Mouse (Mus musculus): ENCODE measurements around the gene A930009A15Rik. TPM values are rescaled to one million over a fixed set of nuclear protein-coding genes. Genes with fewer than 3 reads are reported as not detected.

The A930009A15Rik gene
- polyA plus RNA-seq (2015; fragmentation: Nextera tagmentation; extraction: Ambion mirVana) = not detected in 2 replicates

GRCm38 (mm10) chr10:115569712-115570491, at the start of gene A930009A15Rik:
A930009A15Rik (plus strand) TSS chr10:115569986.
- no peak within 1 kb of the TSS for H3K4me3 ChIP-seq
- no peak within 1 kb of the TSS for H3K9ac ChIP-seq
- H3K27me3 ChIP-seq = no peaks in the 10 kb centered on the region
- H3K36me3 ChIP-seq = no peaks in the 10 kb centered on the region
- WGBS = 76% methylated on average over 15 of the region's 15 CpGs
- no peak within 1 kb of the TSS for H3K4me2 ChIP-seq
- no peaks in the 10 kb centered on the region for H3K4me1 ChIP-seq
- ATAC-seq (ENCODE audit: insufficient number of reproducible peaks, insufficient read depth, low FRiP score, low TSS enrichment, low read depth) = no peak
- no peak within 1 kb of the TSS for H3K27ac ChIP-seq
- 0 out of 2 replicates have a peak, but pooled peaks cover 3% of the 10 kb centered on the region for H3K9me3 ChIP-seq

- no peak overlapping the region for H3K9ac ChIP-seq
- peak overlapping the region; percentile 57 for H3K27ac ChIP-seq
- no peaks in the 10 kb centered on the region for H3K27me3 ChIP-seq
- ATAC-seq (ENCODE audit: insufficient number of reproducible peaks, insufficient read depth, low FRiP score, low TSS enrichment, low read depth) = no peak
- 0 out of 2 replicates have a peak overlapping the region, but pooled peaks have one; percentile 7 for H3K4me3 ChIP-seq
- H3K36me3 ChIP-seq = no peaks in the 10 kb centered on the region
- peaks cover 29% of the 10 kb centered on the region for H3K4me1 ChIP-seq
- peak overlapping the region; percentile 50 for H3K4me2 ChIP-seq
- no peaks in the 10 kb centered on the region for H3K9me3 ChIP-seq
- WGBS = 24% methylated on average over 17 of the region's 17 CpGs
Observed at GRCm38 (mm10) chr10:115520200-115521080, 49.3 kb upstream of the A930009A15Rik start.

GRCm38 (mm10) chr10:115521081-115521451, 48.7 kb upstream of the A930009A15Rik start:
- no peak for ATAC-seq (ENCODE audit: insufficient number of reproducible peaks, insufficient read depth, low FRiP score, low TSS enrichment, low read depth)
- peaks cover 24% of the 10 kb centered on the region for H3K4me1 ChIP-seq
- no peaks in the 10 kb centered on the region for H3K36me3 ChIP-seq
- H3K4me2 ChIP-seq = peak overlapping the region; percentile 50; the same call in 1 of the 2 replicates
- WGBS = 14% methylated on average over 4 of the region's 4 CpGs
- no peak overlapping the region for H3K9ac ChIP-seq
- no peaks in the 10 kb centered on the region for H3K9me3 ChIP-seq
- no peaks in the 10 kb centered on the region for H3K27me3 ChIP-seq
- H3K27ac ChIP-seq = peak overlapping the region; percentile 57
- no peak overlapping the region for H3K4me3 ChIP-seq

- Histone ChIP-seq H3K4me2 (no peak overlapping the region), H3K9ac (no peak overlapping the region), H3K36me3 (no peaks in the 10 kb centered on the region), H3K27ac (no peak overlapping the region), H3K4me3 (no peak overlapping the region), H3K9me3 (no peaks in the 10 kb centered on the region), H3K4me1 (no peaks in the 10 kb centered on the region), H3K27me3 (no peaks in the 10 kb centered on the region)
- 51% methylated on average over 4 of the region's 4 CpGs for WGBS
- ATAC-seq (ENCODE audit: insufficient number of reproducible peaks, insufficient read depth, low FRiP score, low TSS enrichment, low read depth) = no peak
Observed at GRCm38 (mm10) chr10:115528892-115529291, 40.9 kb upstream of the A930009A15Rik start.

- no peaks in the 10 kb centered on the region for H3K4me1 ChIP-seq
- WGBS = 85% methylated on average over 12 of the region's 12 CpGs
- H3K4me3 ChIP-seq = no peak overlapping the region
- H3K27me3 ChIP-seq = no peaks in the 10 kb centered on the region
- H3K9ac ChIP-seq = no peak overlapping the region
- no peak overlapping the region for H3K4me2 ChIP-seq
- ATAC-seq (ENCODE audit: insufficient number of reproducible peaks, insufficient read depth, low FRiP score, low TSS enrichment, low read depth) = no peak
- no peak overlapping the region for H3K27ac ChIP-seq
- H3K36me3 ChIP-seq = no peaks in the 10 kb centered on the region
- H3K9me3 ChIP-seq = no peaks in the 10 kb centered on the region
Observed at GRCm38 (mm10) chr10:115529768-115530167, 40.0 kb upstream of the A930009A15Rik start.

GRCm38 (mm10) chr10:115530746-115531145, 39.0 kb upstream of the A930009A15Rik start:
- no peak; the same call in 1 of the 2 replicates for ATAC-seq (ENCODE audit: insufficient number of reproducible peaks, insufficient read depth, low FRiP score, low TSS enrichment, low read depth)
- Histone ChIP-seq H3K27me3 (no peaks in the 10 kb centered on the region), H3K36me3 (no peaks in the 10 kb centered on the region), H3K4me2 (no peak overlapping the region), H3K9me3 (no peaks in the 10 kb centered on the region), H3K27ac (no peak overlapping the region), H3K4me1 (no peaks in the 10 kb centered on the region), H3K9ac (no peak overlapping the region), H3K4me3 (no peak overlapping the region)
- WGBS = 72% methylated on average over 2 of the region's 2 CpGs

GRCm38 (mm10) chr10:115542917-115543316, 26.9 kb upstream of the A930009A15Rik start:
- H3K4me1 ChIP-seq = no peaks in the 10 kb centered on the region
- H3K4me2 ChIP-seq = no peak overlapping the region
- H3K4me3 ChIP-seq = no peak overlapping the region
- no peak overlapping the region for H3K9ac ChIP-seq
- H3K9me3 ChIP-seq = peaks cover 3% of the 10 kb centered on the region; the same call in 1 of the 2 replicates
- ATAC-seq (ENCODE audit: insufficient number of reproducible peaks, insufficient read depth, low FRiP score, low TSS enrichment, low read depth) = no peak
- H3K36me3 ChIP-seq = no peaks in the 10 kb centered on the region
- WGBS = 78% methylated on average over 6 of the region's 6 CpGs
- H3K27me3 ChIP-seq = no peaks in the 10 kb centered on the region
- no peak overlapping the region for H3K27ac ChIP-seq

- WGBS = 62% methylated on average over 7 of the region's 7 CpGs
- ATAC-seq (ENCODE audit: insufficient number of reproducible peaks, insufficient read depth, low FRiP score, low TSS enrichment, low read depth) = no peak
- Histone ChIP-seq H3K36me3 (no peaks in the 10 kb centered on the region), H3K27ac (no peak overlapping the region), H3K9ac (no peak overlapping the region), H3K4me3 (no peak overlapping the region), H3K27me3 (no peaks in the 10 kb centered on the region), H3K9me3 (no peaks in the 10 kb centered on the region), H3K4me2 (no peak overlapping the region), H3K4me1 (peaks cover 7% of the 10 kb centered on the region; the same call in 1 of the 2 replicates)
Observed at GRCm38 (mm10) chr10:115550253-115550652, 19.5 kb upstream of the A930009A15Rik start.

- no peak overlapping the region for H3K27ac ChIP-seq
- H3K9ac ChIP-seq = no peak overlapping the region
- WGBS = 80% methylated on average over 3 of the region's 3 CpGs
- H3K9me3 ChIP-seq = no peaks in the 10 kb centered on the region
- H3K4me3 ChIP-seq = no peak overlapping the region
- no peaks in the 10 kb centered on the region for H3K36me3 ChIP-seq
- no peak for ATAC-seq (ENCODE audit: insufficient number of reproducible peaks, insufficient read depth, low FRiP score, low TSS enrichment, low read depth)
- H3K4me1 ChIP-seq = peaks cover 7% of the 10 kb centered on the region; the same call in 1 of the 2 replicates
- H3K27me3 ChIP-seq = no peaks in the 10 kb centered on the region
- no peak overlapping the region for H3K4me2 ChIP-seq
Observed at GRCm38 (mm10) chr10:115551069-115551468, 18.7 kb upstream of the A930009A15Rik start.

- WGBS = 41% methylated on average over 11 of the region's 11 CpGs
Observed at GRCm38 (mm10) chr10:115553352-115554113, 16.3 kb upstream of the A930009A15Rik start.

GRCm38 (mm10) chr10:115555191-115555765, 14.5 kb upstream of the A930009A15Rik start:
- Histone ChIP-seq H3K9me3 (no peaks in the 10 kb centered on the region), H3K4me2 (no peak overlapping the region), H3K27ac (no peak overlapping the region), H3K27me3 (no peaks in the 10 kb centered on the region), H3K4me3 (no peak overlapping the region), H3K4me1 (peaks cover 14% of the 10 kb centered on the region), H3K36me3 (no peaks in the 10 kb centered on the region), H3K9ac (no peak overlapping the region)
- ATAC-seq (ENCODE audit: insufficient number of reproducible peaks, insufficient read depth, low FRiP score, low TSS enrichment, low read depth) = no peak
- WGBS = 49% methylated on average over 2 of the region's 2 CpGs

More at GRCm38 (mm10) chr10:115553352-115554113, 16.3 kb upstream of the A930009A15Rik start:
- no peak overlapping the region for H3K27ac ChIP-seq
- peaks cover 14% of the 10 kb centered on the region for H3K4me1 ChIP-seq
- H3K36me3 ChIP-seq = no peaks in the 10 kb centered on the region
- no peak for ATAC-seq (ENCODE audit: insufficient number of reproducible peaks, insufficient read depth, low FRiP score, low TSS enrichment, low read depth)
- H3K9ac ChIP-seq = no peak overlapping the region
- H3K27me3 ChIP-seq = no peaks in the 10 kb centered on the region
- no peaks in the 10 kb centered on the region for H3K9me3 ChIP-seq
- H3K4me2 ChIP-seq = no peak overlapping the region
- H3K4me3 ChIP-seq = no peak overlapping the region
